Mouse (Mus musculus) ovary, postnatal 14 days (tissue): ENCODE results near the gene Pgk1.
"Not testable (repeated sequence)": the region's sequence is repeated elsewhere in the genome, so short reads cannot be mapped to it uniquely, and the experiment has no call there.

Source experiments
- DNase-seq: peaks from one replicate; pipeline ENCODE4 v3.0.0; 2022; ENCODE audit warnings: low spot score

Gene Pgk1

DNA sequence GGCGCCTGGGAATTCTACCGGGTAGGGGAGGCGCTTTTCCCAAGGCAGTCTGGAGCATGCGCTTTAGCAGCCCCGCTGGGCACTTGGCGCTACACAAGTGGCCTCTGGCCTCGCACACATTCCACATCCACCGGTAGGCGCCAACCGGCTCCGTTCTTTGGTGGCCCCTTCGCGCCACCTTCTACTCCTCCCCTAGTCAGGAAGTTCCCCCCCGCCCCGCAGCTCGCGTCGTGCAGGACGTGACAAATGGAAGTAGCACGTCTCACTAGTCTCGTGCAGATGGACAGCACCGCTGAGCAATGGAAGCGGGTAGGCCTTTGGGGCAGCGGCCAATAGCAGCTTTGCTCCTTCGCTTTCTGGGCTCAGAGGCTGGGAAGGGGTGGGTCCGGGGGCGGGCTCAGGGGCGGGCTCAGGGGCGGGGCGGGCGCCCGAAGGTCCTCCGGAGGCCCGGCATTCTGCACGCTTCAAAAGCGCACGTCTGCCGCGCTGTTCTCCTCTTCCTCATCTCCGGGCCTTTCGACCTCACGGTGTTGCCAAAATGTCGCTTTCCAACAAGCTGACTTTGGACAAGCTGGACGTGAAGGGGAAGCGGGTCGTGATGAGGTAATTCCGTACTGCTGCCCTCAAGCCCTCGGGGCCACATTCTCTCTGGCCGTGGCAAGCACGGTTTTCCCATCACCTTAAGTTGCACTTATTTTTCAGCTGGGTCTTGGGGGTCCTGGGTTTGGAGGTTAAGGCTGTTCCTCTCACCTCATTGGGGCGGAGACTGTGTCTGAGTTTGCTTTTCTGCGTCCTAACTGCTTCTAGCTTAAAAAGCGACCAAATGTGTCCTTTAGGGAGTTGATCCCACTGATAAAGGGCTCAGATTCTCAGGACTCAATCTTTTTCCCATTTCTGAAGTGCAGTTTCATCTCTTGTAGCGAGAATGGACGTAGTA, at the start of gene Pgk1:
Gene Pgk1 (plus strand): TSS at position 388 of the 937 bp plus-strand sequence.
- DNase-seq: peak; percentile 50

DNA sequence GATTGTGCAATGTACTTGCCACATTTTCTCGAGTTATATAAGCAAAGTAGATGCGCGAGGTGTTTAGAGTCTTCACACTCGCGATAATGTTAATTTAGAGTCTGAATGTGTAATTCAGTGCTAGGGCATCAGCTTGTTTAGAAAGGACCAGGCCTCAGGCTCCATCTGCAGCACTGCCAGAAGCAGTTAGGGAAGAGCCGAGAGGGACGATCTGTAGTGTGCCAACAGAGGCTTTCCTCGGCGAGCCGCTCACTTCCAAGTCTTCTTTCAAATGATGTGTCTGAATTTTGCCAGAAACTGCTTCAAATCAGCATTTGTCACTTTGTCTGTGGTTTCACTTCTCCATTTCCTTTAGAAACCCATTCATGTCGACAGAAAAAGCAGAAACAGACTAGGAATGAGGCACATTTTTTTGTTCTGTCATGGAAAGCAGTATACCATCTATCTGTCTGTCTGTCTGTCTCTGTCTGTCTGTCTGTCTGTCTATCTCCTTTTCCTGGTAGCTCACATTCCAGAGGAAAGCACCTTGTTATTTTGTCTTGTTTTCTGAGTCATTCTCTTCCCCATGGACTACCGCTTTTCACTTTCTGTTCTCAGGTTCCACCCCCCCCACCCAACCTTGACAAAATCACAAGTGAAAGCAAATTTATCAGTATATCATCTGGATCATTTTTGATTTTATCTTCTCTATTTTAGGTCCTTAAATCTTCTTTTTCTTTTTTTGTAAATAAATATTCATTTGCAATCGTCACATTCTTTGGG, 47.4 kb upstream of the Pgk1 start:
- DNase-seq: no peak

DNA sequence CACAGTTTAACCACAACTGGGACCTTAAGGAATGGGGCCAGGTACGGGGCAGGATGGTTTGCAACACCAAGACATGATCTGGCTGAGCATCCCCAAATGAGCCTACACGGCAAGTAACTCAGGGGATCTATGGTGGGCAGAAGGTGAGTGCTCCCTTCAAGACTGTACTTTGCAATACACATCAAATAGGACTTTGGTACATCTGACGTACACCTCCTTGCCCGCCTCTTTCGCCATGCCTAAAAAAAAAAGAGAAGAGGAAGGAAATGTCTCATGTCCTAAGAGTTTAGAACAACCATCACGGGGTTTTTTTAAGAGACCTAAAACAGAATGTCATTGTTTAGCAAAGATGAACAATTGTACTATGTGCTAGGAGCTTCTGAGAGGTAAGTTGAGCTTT, 44.0 kb upstream of the Pgk1 start, which contains the start of gene Tlr13:
Gene Tlr13 (plus strand): TSS at position 269 of the 400 bp plus-strand sequence.
- no peak for DNase-seq

DNA sequence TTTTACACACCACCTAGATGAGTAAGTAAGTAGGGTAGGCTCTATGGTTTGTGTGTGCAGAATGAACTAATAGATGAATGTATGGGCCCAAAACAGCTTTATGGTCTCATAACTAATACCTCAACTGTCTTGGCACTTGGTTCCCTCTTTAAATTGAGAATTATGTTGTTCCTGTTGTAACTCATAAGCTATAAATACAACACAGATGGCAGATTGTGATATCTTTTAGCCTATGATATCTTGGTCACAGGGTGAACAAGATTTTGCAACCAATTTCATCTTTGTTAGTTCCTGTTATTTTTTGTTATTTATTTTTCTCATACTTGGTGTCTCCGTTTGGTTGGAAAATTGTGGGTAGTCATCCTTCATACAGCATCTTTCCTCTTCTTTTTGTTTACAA, 38.7 kb upstream of the Pgk1 start:
- DNase-seq: no peak

DNA sequence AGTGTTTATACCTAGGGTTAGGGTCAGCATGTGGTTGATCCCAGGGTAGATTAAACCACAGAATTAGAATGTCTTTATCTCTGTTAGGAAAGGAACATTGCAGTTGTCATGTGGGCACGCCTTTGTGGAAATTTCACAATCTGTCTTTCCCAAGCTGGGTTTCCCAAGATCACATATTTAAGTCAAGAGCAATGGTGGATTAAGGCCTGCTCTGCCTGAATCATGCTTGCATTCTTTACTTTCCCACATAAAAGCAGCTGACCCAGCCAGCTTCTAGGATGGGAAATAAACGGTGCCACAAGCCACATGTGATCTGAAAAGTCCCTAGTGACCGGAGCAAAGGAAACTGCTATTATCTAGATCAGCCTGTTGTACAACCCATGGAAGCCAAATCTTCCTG, 37.4 kb upstream of the Pgk1 start:
- DNase-seq: no peak

DNA sequence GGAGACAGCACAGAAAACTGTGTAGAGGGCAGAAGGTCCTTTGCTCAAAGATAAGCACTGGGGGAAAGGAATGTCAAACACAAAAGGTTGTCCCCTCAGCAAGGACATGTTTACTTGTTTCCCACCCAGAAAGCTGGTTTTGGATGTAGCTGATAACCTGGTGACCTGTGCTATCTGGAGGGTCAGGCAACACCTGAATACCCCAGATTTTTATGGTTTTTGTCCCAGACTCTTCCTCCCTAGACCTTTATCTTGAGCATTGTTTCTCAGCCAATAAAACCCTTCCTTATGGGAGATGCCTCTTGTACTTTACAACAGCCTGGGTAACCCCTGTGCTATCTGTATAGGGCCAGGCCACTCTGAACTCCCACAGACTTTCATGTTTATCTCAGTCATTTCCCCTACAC, 32.7 kb upstream of the Pgk1 start:
- no peak for DNase-seq

DNA sequence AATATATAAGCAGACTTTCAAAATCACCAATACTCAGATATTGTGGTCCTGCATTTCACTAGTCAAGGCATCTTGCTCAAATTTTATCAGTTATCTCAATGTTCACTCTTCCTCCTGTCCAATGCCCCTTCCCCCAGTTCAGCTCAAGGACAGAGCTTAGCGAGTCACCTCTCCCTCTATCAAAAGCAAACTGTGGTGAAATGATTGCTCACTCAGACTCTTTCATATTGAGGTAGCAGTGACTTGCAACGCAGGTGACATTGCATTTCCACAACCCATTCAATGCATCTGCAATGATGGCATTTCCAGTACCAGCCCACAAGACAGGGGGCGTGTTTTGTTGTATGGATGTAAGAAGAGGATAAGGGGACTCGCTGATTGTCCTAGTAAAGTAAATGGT, 31.0 kb upstream of the Pgk1 start:
- DNase-seq: no peak

DNA sequence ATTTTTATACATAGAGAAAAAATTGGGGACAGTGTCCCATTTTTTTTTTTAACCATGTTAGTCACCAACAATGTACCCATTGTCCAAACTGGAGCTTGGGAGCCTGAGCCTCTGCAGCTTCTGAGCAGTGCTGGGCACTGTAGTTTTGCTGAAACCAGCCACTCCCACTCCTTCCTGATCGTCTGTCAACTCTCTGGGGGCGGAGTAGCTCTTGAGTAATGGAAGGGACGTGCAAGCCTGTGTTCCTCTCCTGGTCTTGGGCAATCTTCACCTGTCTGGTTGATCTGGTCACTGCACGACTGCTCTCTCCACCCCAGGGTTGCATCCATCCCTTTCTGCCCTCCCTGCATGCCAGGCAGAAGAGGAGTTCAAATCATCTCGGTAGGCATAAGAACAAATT, 22.9 kb upstream of the Pgk1 start:
- no peak for DNase-seq

DNA sequence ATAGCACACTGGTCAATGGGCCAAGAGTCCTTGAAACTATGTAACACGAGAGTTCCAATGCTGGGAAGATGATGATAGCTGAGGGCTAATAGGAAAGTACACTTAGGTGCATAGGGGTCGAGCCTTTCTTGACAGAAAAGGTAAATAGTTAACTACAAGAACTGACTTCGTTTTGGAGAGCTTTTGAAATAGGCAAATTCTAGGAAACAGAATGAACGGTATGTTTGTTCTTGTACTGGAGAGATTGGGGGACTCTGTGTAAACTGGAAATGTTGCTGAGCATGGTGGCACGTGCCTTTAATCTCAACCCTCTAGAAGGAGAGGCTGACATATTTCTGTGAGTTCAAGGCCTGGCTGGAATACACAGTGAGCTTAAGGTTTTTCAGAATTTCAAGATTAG, 22.3 kb upstream of the Pgk1 start:
- no peak for DNase-seq

DNA sequence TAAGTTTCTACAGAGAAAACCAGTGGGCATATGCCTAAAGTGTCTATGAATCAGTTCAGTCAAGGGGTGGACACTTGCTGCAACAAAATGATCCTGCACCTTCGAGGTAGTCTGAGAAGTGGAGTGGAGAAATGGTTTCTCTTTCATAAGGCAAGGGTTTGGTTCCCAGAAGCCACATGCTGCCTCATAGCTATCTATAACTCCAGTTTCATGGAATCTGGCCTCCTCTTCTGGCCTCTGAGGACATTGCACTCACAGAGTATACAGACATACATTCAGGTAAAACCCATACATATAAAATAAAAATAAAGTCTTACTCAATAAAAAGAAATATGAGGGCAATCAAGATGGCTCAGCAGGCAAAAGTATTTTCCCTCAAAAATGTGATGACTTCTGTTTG, 21.8 kb upstream of the Pgk1 start:
- DNase-seq: no peak

DNA sequence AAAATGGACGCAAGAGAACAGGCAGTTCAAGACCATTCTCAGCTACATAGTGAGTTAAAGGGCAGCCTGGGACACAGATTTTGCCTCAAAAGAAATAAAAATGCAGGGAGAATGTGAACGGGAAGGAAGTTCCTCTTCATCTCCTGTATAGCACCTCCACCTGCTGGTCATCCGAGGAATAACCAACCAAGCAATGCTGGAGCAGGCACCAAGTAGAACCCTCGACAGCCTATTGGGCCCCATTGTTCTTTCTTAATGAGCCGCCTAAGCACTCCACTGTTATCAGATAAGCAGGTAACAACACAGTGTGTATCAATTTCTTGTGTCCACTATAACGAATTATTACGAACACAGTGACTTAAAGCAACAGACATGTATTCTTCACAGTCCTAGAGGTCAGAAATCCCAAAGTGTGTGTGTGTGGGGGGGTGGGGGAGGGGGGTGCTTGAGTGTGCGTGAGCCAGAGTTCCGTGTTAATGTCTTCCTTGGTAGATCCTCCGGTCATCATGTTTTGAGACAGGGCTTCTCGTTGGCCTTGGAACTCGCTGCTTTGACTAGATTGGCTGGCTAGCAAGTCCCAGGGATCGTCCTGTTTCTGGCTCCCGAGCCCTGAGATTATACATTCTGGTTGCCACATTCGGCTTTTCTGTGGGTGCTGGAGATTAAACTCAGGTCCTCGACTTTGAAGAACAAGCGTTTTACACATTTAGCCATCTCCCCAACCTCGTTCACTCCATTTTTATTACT, 15.6 kb upstream of the Pgk1 start:
- peak; percentile 59 for DNase-seq

DNA sequence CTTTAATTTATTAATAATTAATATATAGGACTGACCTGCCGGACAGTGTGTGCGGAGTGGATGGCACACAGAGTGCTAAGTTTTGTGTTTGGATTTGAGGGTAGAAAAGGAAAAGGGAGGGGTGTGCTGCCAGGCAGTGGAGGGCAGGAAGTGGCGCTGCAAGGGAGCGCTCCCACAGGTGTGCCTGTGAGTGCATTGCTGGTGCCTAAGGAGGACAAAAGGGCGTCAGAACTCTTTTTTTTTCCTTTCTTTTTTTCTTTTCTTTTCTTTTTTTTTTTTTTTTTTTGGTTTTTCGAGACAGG, 15.1 kb upstream of the Pgk1 start:
- no peak for DNase-seq

DNA sequence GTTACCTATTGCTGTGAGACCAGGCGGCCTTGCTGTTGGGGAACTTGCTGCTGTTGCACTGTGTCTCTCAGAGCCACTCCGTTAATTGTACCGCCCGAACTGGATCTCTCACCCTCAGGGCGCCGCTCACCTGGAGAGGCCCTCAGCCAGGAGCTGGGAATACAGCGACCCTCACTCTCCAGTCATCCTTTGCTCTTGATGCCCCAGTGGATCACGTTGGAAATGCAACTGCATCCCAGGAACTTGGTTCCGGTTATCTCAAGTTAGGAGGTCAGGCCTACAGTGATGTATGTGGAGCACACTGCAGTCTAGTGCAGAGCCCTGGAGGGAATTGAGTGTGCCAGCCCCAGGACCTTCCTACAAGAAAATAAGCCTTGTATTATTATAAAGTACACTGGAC, 10.6 kb upstream of the Pgk1 start:
- no peak for DNase-seq

DNA sequence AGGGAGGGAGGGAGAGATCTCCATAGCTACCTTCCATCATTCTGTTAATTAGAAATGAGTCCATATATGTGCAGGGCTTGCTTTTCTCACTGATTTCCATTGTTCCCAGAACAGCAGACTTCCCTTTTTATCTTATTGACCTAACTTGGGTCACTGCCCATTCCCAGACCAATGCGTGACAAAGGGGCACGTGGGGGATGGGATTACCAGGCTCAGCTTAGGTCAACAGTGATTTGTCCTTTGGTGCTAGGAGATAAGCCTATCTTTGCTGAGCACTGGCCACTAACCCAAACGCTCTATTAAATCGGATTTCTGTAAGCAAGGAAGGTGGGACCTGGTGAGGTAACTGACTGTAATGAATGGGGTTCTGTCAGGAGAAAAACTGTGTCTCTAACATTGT, 2.6 kb upstream of the Pgk1 start:
- no peak for DNase-seq

DNA sequence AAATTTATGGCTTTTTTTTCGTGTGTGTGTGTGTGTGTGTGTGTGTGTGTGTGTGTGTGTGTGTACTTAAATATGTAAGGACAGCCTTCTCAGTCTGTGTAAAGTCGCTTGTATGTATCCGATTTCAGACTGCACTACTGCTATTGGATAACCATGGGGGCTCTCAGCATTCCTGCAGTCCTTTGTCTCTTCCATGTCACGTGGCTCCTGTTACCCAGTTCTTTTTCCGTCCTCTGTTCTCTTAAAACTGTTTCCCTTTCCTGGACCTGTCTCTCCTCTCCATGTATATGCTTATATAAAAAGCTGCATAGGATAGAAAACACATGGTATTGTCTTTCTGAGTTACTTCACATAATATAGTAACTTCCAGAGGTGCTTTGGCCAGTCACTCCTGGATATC, 1.2 kb upstream of the Pgk1 start:
- DNase-seq: no peak

DNA sequence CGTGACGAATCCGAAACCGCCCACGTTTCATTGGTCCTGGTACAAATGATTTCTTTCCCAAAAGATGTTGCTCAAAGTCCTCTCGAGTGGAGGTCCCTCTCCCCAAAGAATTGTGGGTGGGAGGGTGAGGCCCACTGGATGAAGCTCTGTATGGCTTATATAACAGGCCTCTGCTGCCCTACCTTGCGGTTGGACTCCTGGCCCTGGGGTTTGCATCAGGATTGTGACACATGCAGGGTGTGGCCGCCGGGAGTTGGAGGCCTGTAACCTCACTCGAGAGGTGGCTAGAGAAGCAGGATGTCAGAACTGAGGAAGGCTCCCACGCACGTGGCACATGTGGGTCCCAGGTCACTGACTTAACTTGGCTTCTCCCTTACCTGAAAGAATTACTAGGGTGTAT, 837 bp downstream of the Pgk1 start:
- no peak for DNase-seq

DNA sequence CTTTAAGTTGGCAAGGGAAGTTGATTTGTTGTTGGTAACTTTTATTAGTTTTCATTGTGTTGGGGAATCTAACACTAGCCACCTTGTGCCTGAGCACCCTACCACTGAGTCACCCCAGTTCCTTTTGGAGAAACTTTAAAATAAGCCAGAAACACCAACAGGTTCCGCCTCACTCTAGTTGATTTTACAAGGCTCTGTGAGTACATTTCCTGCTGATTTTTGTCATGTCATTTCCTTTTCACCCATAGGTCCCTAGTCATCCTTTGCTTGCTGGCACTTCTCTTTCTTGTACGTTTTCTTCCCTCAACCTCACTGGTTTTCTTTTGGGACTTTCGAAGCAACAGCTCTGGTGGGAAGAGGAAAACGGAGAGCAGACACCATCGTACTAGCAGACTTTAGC, 2.5 kb downstream of the Pgk1 start:
- DNase-seq: no peak

DNA sequence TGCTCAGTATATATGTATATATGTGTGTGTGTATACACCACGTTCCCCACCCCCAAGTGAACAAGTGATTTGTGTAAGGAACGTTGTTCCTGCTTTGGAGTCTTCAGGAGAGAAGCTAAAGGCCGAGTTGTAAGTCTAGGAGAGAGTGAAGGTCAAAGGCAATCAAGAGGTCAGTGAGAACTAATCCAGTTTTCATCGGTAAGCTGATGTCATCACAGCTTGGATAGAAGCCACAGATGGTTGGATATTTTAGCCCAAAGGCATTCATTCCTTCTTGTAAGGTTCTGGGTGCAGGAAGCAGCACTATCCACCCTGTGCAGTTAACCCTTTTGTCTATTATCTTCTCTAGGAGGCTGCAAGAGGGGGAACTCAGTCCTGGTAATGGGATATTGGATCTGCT, 3.2 kb downstream of the Pgk1 start:
- DNase-seq: no peak

DNA sequence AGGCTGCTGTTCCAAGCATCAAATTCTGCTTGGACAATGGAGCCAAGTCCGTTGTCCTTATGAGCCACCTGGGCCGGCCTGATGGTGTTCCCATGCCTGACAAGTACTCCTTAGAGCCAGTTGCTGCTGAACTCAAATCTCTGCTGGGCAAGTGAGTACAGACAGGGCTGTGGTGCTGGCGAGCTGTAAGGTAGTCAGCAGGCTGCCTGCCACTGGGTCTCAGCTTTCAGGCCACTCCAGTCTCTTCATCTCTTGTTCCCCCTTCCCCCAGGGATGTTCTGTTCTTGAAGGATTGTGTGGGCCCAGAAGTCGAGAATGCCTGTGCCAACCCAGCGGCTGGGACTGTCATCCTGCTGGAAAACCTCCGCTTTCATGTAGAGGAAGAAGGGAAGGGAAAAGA, 7.5 kb downstream of the Pgk1 start:
- not testable (repeated sequence) for DNase-seq

DNA sequence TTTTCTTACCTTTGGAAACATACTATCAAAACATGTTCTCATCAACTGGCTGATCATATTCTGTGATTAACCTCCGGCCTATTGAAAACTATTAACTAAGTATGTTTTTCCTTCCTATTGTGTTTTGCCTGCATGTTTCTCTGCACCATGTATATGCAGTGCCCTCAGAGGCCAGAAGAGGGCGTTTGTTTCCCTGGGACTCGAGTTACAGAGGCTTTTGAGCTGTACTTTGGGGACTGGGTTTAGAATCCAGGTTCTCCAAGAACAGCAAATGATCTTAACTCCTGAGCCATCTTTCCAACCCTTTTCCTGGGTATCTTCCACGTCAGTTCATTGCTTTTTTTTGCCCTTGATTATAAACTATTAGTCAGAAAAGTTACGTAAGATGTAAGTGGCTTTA, 10.4 kb downstream of the Pgk1 start:
- DNase-seq: no peak

DNA sequence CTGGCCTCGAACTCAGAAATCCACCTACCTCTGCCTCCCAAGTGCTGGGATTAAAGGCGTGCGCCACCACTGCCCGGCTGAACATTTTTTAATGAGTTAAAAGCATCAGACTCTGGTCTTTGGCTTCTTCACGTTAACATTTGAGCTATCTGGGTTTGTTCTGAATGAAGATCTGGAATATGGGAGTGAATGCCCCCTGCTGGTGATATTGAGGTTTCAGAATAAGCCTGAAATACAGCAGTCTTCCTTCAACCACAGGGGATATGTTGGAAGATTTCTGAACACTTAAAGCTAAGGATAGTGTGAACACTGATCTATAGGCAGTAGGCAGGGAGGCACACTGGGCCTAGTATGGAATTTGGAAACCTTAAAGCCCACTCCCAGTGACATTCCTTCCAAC, 12.0 kb downstream of the Pgk1 start:
- no peak for DNase-seq

DNA sequence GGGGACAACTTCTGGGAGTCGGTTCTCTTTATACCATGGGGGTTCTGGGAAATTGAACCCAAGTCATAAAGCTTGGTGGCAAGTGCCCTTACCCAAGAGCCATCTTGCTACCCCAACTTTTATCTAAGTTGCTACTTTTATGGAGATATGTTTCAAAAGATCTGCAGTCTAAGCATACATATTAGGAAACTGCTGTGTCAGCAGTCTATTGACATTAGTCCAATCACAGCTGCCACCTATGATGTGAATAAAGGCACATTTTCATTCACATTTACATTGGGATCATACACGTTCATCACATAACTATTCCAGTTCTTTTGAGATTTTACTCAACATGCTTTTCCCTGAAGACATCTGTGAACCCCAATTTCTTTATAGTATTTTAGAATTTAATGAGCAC, 22.2 kb downstream of the Pgk1 start:
- DNase-seq: no peak
